Mouse (Mus musculus) cerebellum, adult 9-10 months (tissue): ENCODE results near the gene Tnfrsf14.

Experiments
- DNase-seq: peaks from one replicate; pipeline ENCODE4 v3.0.0; 2022

Tnfrsf14 gene

GRCm38 (mm10) chr4:154928395-154929087, at the start of gene Tnfrsf14:
Gene Tnfrsf14 (minus strand): TSS chr4:154928563.
- DNase-seq = no peak

DNA sequence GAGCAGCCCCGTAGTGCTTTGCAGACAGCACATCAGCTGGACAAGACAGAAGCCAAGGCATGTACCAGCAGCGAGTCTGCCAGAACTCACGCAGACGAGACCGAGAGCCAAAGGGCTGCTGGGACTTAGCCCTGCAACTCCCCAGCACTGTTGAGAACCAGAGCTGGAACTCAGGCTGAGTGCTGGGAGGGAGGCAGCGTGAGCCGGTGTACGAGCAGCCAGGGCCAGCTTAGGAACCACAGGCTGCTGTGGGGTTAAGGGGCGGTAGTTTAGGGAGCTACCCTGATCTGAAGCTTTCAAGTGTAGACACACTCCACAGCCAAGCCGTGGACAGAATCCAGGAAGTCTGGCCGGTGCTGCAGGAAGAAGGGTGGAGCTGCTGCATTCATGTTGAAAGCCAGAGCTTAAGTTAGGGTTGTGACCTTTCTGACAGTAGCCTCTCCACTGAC, 45.8 kb upstream of the Tnfrsf14 start:
- DNase-seq = no peak

DNA sequence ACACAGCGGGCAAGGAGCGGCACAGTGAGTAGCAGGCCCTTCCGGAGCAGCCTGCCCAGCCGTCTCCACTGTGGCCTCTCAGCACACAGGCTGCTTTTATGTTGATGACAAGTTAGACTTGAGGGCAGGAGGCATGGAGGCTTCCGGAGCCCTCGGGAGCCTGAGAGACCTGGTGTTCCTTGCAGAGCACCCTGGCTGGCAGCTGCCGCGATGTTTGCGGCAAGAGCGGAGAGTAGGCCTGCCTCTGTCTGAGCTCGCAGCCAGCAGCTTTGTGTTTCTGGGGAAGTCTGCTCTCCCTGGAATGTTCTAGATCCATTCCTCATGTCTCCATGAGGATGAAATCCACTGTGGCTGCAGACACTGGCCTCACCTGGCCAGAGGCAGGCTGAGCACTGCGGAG, 44.2 kb upstream of the Tnfrsf14 start:
- no peak for DNase-seq

- peak; percentile 85 for DNase-seq
These were observed 38.8 kb upstream of the Tnfrsf14 start for GRCm38 (mm10) chr4:154967173-154967572.

- DNase-seq = no peak
These were observed 37.5 kb upstream of the Tnfrsf14 start for GRCm38 (mm10) chr4:154965856-154966255.

GRCm38 (mm10) chr4:154964581-154965235, 36.3 kb upstream of the Tnfrsf14 start:
- no peak for DNase-seq

DNA sequence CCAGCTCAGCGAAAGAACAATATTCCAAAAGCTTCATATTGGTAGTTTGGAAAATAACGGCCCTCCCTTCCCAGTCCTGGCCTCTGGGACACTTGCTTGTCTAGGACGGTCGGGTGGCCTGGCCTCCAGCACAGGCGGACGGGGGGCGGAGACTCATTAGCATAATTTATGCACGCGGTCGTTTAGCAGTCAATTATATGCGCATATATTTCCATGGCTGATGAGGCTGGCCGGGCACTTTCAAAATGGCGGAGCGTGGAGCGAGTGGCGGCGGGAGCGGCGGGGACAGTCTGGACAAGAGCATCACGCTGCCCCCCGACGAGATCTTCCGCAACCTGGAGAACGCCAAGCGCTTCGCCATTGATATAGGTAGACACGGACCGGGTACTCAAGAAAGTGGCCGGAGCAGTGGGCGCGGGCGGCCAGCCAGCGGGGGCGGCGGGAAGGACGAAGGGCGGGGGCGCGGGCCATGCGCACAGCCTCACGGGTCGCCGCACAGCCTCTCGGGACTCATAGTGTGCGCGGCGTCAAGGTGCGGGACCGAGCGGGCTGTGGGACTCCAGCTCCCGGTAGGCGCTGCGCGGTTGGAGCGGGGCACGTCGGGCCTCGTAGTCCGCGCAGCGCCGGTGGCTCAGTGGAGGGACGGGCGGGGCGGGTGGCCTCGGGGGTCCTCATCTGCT, 35.7 kb upstream of the Tnfrsf14 start, which contains the start of gene Pank4:
Pank4 (plus strand) TSS at position 223 of the 680 bp plus-strand sequence.
- peak; percentile 95 for DNase-seq

DNA sequence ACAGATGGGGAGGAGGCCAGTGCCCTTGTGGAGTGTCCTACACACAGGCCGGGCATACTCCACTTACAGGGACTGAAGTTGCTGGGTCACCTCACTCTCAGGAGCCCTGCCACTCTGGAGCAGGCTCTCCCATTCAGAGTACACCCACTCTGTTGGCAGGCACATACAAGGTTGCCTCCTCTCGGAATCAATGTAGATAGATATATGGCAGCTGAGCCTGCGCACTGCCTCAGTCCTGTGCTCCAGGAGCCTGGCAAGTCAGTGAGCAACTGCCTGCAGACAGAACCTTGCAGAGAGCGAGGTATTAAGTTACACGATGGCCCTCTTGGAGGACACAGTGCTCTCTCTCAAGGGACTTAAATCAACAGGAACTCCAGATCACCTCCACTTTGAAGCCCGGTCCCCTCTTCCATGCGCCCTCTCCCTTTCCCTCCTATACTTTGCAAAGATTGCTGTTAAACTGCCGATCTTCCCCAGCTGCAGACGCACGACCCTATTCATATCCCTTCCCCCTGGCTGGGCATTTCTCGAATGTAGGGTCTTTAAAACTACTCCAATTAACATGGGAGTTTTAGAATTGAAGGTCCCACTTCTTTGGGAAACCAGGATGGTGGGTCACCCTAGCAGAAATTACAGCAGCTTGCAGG, 35.0 kb upstream of the Tnfrsf14 start:
- DNase-seq = peak; percentile 70

DNA sequence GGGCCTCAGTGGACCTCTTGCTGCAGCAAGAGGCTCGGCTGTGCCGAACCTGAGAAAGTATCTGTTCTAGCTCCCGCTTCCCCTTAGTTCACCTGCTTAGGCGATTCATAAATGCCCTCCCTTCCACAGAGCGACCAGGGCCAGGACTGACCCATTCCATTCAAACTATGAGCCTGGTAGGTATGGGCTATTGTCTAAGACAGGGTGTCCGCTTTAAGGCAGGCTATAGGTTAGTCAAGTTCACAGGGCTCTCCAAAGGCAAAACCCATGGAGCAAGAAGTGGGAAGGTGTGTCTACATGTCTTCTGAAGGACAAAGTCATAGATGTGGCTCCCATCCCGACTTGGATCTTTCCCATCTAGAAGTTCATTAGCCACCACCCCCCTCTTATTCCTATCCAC, 34.3 kb upstream of the Tnfrsf14 start:
- DNase-seq = peak; percentile 68

DNA sequence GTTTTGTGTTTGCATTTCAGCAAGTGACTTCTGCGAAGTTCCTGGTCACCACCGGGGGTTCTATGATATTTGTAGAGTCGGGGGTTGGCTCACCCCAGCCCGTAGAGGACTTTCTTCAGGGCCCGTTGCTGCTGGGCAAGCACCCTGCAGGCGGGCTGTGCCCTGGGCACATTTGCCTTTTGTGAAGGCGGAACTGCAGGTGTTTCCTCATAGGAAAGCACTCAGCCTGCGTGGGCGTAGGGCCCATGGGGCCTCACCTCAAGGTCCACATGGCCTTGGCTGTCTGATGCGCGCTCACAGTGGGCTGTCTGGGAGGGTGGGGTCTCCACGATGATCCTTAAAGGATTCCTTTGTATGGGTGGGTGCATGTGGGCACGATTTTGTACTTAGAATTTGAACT, 33.5 kb upstream of the Tnfrsf14 start:
- DNase-seq = no peak

- no peak for DNase-seq
These were observed 32.9 kb upstream of the Tnfrsf14 start for GRCm38 (mm10) chr4:154961226-154961738.

DNA sequence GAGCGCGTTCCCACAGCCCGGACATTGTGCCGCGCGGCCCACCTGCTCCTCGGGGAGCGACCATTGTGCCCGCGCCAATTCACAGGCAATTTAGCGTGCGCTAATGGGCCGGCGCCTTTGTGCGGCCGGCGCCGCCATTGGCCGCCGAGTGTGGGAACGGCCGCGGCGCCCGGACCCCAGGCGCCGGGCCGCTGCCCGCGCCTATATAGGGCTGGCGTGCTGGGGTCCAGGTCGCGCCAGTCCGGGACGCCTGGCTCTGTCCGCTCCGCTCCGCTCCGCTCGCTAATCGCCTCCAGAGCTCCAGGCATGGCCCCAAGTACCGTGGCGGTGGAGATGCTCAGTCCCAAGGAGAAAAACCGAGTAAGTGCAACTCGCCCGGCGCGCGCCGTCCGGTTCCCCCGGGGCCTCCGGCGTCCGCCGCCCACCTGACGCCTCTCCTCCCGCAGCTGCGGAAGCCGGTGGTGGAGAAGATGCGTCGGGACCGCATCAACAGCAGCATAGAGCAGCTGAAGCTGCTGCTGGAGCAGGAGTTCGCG, 32.4 kb upstream of the Tnfrsf14 start, which contains the start of gene Hes5:
Hes5 (plus strand) TSS at position 234 of the 536 bp plus-strand sequence.
- DNase-seq = no peak

DNA sequence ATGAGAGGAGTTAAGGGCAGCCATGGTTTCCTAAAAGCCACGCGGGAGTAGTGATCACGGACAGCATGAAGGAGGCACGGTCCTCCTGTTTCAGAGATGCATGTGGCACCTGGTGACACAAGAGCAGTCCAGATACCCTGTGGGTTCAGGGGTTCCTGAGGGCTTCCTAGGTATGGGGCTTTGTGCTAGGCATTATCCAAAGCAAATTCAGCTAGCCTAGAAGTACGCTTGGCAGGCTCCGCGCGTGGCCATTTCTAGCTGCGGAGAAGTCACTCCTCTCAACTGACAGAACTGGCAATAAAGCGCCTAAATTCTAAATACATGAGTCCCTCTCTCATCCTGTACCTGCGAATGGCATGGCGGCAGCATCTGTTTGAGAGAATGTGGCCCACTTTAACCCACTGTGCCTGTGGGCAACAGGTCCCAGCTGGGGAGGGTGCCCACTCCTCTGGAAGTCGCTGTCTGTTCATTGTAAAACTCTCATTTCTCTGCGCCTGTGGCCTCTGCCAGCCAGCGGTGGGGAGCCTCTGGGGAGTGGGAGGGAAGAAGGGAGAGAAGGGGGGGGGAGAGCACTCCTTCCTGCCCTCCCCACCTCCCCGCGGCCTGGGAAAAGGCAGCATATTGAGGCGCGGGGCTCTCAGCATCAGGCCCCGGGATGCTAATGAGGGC, 31.8 kb upstream of the Tnfrsf14 start:
- no peak for DNase-seq

DNA sequence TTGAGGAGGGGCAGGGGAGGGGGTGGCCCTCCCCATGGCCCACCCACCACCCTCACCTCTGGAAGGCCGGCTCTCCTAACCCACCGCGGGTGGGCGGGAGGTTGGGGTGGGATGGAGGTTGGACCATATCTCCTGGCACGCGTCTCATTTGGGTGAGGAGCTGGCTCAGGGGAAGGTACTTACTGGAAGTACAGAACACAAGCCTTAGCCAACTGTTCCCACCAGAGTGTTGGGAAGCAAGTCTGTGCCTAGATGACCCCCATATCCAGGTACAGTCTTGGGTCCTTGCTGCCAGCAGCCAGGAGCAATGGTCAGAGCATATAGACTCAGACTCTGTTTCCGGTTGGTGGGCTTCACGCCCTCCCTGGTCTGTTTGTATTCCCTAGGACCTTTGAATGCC, 30.3 kb upstream of the Tnfrsf14 start:
- DNase-seq = no peak

DNA sequence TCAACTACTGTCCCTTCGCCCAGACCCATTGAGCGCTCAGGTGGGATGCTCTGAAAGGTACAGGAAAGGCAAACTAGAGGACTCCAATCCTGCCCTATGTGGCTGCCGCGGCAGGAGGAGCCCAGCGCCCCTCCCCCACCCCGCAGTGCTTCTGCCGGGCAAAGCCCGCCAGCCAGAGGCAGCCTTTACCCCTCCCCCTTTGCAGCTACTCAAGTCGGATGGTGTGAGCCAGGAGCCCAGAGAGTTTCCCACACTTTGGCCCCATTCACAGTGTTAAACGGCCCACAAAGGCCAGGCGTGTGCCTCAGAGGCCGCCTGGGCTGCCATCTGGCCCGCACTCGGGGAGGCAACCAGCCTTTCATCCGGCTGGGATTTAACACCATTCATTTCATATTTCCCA, 29.8 kb upstream of the Tnfrsf14 start:
- DNase-seq = peak; percentile 80

- no peak for DNase-seq
These were observed 29.1 kb upstream of the Tnfrsf14 start for GRCm38 (mm10) chr4:154957289-154957993.

GRCm38 (mm10) chr4:154956604-154957003, 28.2 kb upstream of the Tnfrsf14 start:
- DNase-seq = no peak

- DNase-seq = peak; percentile 17
These were observed 24.3 kb upstream of the Tnfrsf14 start for GRCm38 (mm10) chr4:154952461-154953241.

GRCm38 (mm10) chr4:154949589-154949982, 21.2 kb upstream of the Tnfrsf14 start:
- DNase-seq = no peak

GRCm38 (mm10) chr4:154948940-154949588, 20.7 kb upstream of the Tnfrsf14 start:
- no peak for DNase-seq
